Mouse (Mus musculus) gastrocnemius, postnatal 36 days (tissue): ENCODE measurements around the gene Cabin1. TPM values are rescaled to one million over a fixed set of nuclear protein-coding genes. Genes with fewer than 3 reads are reported as not detected.
A peak's percentile ranks its signal among the peaks of the same experiment; 100 is the strongest.

Experiments used
- DNase-seq, 2 experiments: peaks; one replicate each; pipeline ENCODE4 v3.0.0; 2022
- intact Hi-C: fragments of 180-260 bp; cut with DNase I; formaldehyde crosslinking; loops from one replicate; pipeline ENCODE4 v1.15.1; 2025
- total RNA-seq, 2 experiments: library from RNA; stranded (reverse); gene quantifications; 2 replicates each; pipeline ENCODE4 v1.2.3; 2021

Cabin1 gene
- total RNA-seq, 2 experiments from 2014 or later = 7.3 to 8.7 TPM

- DNase-seq = no peak
- intact Hi-C loops = no loop called here
Observed at GRCm38 (mm10) chr10:75705681-75706400, 58.3 kb downstream of the Cabin1 start.

- intact Hi-C loops = loop anchor here (5.0 kb wide), 1 partner anchor 67 kb away; no protein-coding TSS in a partner anchor
Observed at GRCm38 (mm10) chr10:75704212-75705185, 59.6 kb downstream of the Cabin1 start.

GRCm38 (mm10) chr10:75703504-75703903 lies 60.6 kb downstream of the Cabin1 start:
- DNase-seq = no peak
- intact Hi-C loops = loop anchor here (2.0 to 5.0 kb wide), 2 partner anchors 66 to 117 kb away; no protein-coding TSS in a partner anchor

More at GRCm38 (mm10) chr10:75704212-75705185, 59.6 kb downstream of the Cabin1 start:
- DNase-seq = peak; percentile 76 to 84

- intact Hi-C loops = loop anchor here (2.0 to 5.0 kb wide), 2 partner anchors 65 to 116 kb away; no protein-coding TSS in a partner anchor
- DNase-seq = no peak
Observed at GRCm38 (mm10) chr10:75702494-75702893, 61.6 kb downstream of the Cabin1 start.

- intact Hi-C loops = loop anchor here (5.0 kb wide), 1 partner anchor 64 kb away; no protein-coding TSS in a partner anchor
- DNase-seq = no peak
Observed at GRCm38 (mm10) chr10:75701280-75701679, 62.9 kb downstream of the Cabin1 start.

GRCm38 (mm10) chr10:75697693-75698092 lies 66.4 kb downstream of the Cabin1 start:
- no peak for DNase-seq
- intact Hi-C loops = no loop called here

GRCm38 (mm10) chr10:75696597-75697355 lies 67.4 kb downstream of the Cabin1 start:
- intact Hi-C loops = no loop called here
- DNase-seq = no peak

GRCm38 (mm10) chr10:75695521-75695920 lies 68.6 kb downstream of the Cabin1 start:
- intact Hi-C loops = no loop called here
- no peak for DNase-seq

GRCm38 (mm10) chr10:75695078-75695477 lies 69.1 kb downstream of the Cabin1 start:
- no peak for DNase-seq
- intact Hi-C loops = no loop called here

GRCm38 (mm10) chr10:75694567-75694966 lies 69.6 kb downstream of the Cabin1 start:
- intact Hi-C loops = no loop called here
- no peak for DNase-seq

- no peak for DNase-seq
- intact Hi-C loops = no loop called here
Observed at GRCm38 (mm10) chr10:75693451-75694233, 70.5 kb downstream of the Cabin1 start.

GRCm38 (mm10) chr10:75688598-75688997 lies 75.5 kb downstream of the Cabin1 start:
- DNase-seq = no peak
- intact Hi-C loops = no loop called here

GRCm38 (mm10) chr10:75686724-75687123 lies 77.4 kb downstream of the Cabin1 start:
- intact Hi-C loops = no loop called here
- no peak for DNase-seq

- no peak for DNase-seq
- intact Hi-C loops = no loop called here
Observed at GRCm38 (mm10) chr10:75684035-75685004, 79.8 kb downstream of the Cabin1 start.

- DNase-seq = no peak
- intact Hi-C loops = no loop called here
Observed at GRCm38 (mm10) chr10:75680574-75681001, 83.6 kb downstream of the Cabin1 start.

- DNase-seq = no peak
- intact Hi-C loops = loop anchor here (1.0 kb wide), 1 partner anchor 38 kb away; no protein-coding TSS in a partner anchor
Observed at GRCm38 (mm10) chr10:75679204-75679603, 84.9 kb downstream of the Cabin1 start.

GRCm38 (mm10) chr10:75677989-75678388 lies 86.2 kb downstream of the Cabin1 start:
- intact Hi-C loops = no loop called here
- DNase-seq = no peak

GRCm38 (mm10) chr10:75677571-75677970 lies 86.6 kb downstream of the Cabin1 start:
- DNase-seq = no peak
- intact Hi-C loops = no loop called here
